Mouse (Mus musculus): ENCODE results near the gene Ppm1l.

DNA sequence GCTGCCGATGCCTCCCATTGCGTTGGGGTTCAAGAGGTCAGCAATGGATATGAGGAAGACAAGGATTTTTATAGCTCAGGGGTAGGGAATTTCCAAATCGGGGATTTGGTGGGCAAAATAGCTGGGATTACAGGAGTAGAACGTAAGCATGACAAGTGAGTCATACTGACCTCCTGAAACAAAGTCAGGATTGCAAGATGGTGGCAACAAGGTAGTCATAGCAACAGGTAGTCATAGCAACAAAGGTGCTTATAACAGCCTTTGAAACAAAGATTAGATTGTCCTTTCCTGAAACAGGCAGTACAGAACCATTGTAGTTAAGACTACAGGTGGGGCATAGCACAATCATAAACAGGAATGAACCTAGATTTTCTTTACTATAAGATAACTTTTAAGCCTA is 189.7 kb downstream of the Ppm1l start:
- TF ChIP-seq CTCF (IDR thresholded peaks at IDR 0.05; ENCODE audit: borderline replicate concordance, insufficient read depth, low read length) = no peak
- TF ChIP-seq POLR2A (IDR thresholded peaks at IDR 0.05; ENCODE audit: low read depth, low read length) = no peak
